8 mouse cellular contexts compared by ENCODE assay signal in genomic region chr2:130839084-130839483, GRCm38 (mm10).
DNase-seq lines count a peak whose midpoint lies in the region; ATAC-seq and TF ChIP-seq lines count a peak whose summit lies in the region.

No protein-coding gene starts in this region.

- H3K27ac ChIP-seq in thymus, adult 2 months (ENCODE audit: control insufficient read depth, insufficient read depth, low read length), result no peak overlapping the region
- H3K27ac ChIP-seq in forebrain, embryonic 16.5 days (ENCODE audit: low read length), result peak overlapping the region; percentile 98
- H3K27ac ChIP-seq in intestine, embryonic 14.5 days (ENCODE audit: low read depth), result peak overlapping the region; percentile 88
- peak overlapping the region; percentile 96 for H3K27ac ChIP-seq in neural tube, embryonic 12.5 days

- no peak for TF ChIP-seq POLR2A in thymus, adult 2 months (IDR thresholded peaks at IDR 0.05; ENCODE audit: control insufficient read depth, extremely low read depth, insufficient read depth, low read length, poor library complexity)

- H3K9ac ChIP-seq in forebrain, embryonic 16.5 days (replicated peaks; ENCODE audit: low read depth, low read length), result peak overlapping the region; percentile 94
- peak overlapping the region; percentile 80 for H3K9ac ChIP-seq in intestine, embryonic 14.5 days (ENCODE audit: low read length)
- H3K9ac ChIP-seq in neural tube, embryonic 12.5 days, result peak overlapping the region; percentile 91

- H3K9me3 ChIP-seq in forebrain, embryonic 16.5 days (ENCODE audit: control insufficient read depth, low read length), result no peaks in the 10 kb centered on the region
- H3K9me3 ChIP-seq in intestine, embryonic 14.5 days (ENCODE audit: control insufficient read depth, low read length), result no peaks in the 10 kb centered on the region
- H3K9me3 ChIP-seq in neural tube, embryonic 12.5 days, result no peaks in the 10 kb centered on the region

- H3K27me3 ChIP-seq in thymus, adult 2 months (ENCODE audit: control insufficient read depth, insufficient read depth, low read length), result no peaks in the 10 kb centered on the region
- no peaks in the 10 kb centered on the region for H3K27me3 ChIP-seq in forebrain, embryonic 16.5 days (replicated peaks; ENCODE audit: control insufficient read depth, insufficient read depth, low read length)
- no peaks in the 10 kb centered on the region for H3K27me3 ChIP-seq in intestine, embryonic 14.5 days (replicated peaks; ENCODE audit: control insufficient read depth, insufficient read depth, low read length)
- no peaks in the 10 kb centered on the region for H3K27me3 ChIP-seq in neural tube, embryonic 12.5 days (replicated peaks)

- no peaks in the 10 kb centered on the region for H3K36me3 ChIP-seq in thymus, adult 2 months (ENCODE audit: control insufficient read depth, insufficient read depth, low read length)
- no peaks in the 10 kb centered on the region for H3K36me3 ChIP-seq in forebrain, embryonic 16.5 days (ENCODE audit: control insufficient read depth, insufficient read depth)
- H3K36me3 ChIP-seq in intestine, embryonic 14.5 days (ENCODE audit: control insufficient read depth, insufficient read depth, low read length), result no peaks in the 10 kb centered on the region
- H3K36me3 ChIP-seq in neural tube, embryonic 12.5 days, result peaks cover 12% of the 10 kb centered on the region; the same call in 1 of the 2 replicates

- H3K4me3 ChIP-seq in thymus, adult 2 months (ENCODE audit: control insufficient read depth, insufficient read depth, low read length), result peak overlapping the region; percentile 97
- peak overlapping the region; percentile 58 for H3K4me3 ChIP-seq in forebrain, embryonic 16.5 days (replicated peaks; ENCODE audit: low read length)
- peak overlapping the region; percentile 97 for H3K4me3 ChIP-seq in intestine, embryonic 14.5 days (ENCODE audit: low read depth, low read length)
- peak overlapping the region; percentile 96 for H3K4me3 ChIP-seq in neural tube, embryonic 12.5 days

- H3K4me1 ChIP-seq in thymus, adult 2 months (replicated peaks; ENCODE audit: control insufficient read depth, insufficient read depth, low read length), result peaks cover 9% of the 10 kb centered on the region
- peaks cover 28% of the 10 kb centered on the region for H3K4me1 ChIP-seq in forebrain, embryonic 16.5 days (replicated peaks; ENCODE audit: control insufficient read depth, insufficient read depth, low read length)
- H3K4me1 ChIP-seq in intestine, embryonic 14.5 days (replicated peaks; ENCODE audit: control insufficient read depth, insufficient read depth, low read length), result peaks cover 19% of the 10 kb centered on the region
- peaks cover 4% of the 10 kb centered on the region for H3K4me1 ChIP-seq in neural tube, embryonic 12.5 days

- peak; percentile 13; the same call in 1 of the 2 replicates for ATAC-seq in forebrain, embryonic 16.5 days
- no peak for ATAC-seq in intestine, embryonic 14.5 days (replicated peaks; ENCODE audit: low FRiP score, low TSS enrichment, low read depth)
- ATAC-seq in neural tube, embryonic 12.5 days (ENCODE audit: low FRiP score, low read depth), result no peak

- H3K4me2 ChIP-seq in forebrain, embryonic 16.5 days (ENCODE audit: low read length), result peak overlapping the region; percentile 65
- H3K4me2 ChIP-seq in intestine, embryonic 14.5 days (ENCODE audit: low read length), result peak overlapping the region; percentile 84
- peak overlapping the region; percentile 81 for H3K4me2 ChIP-seq in neural tube, embryonic 12.5 days (replicated peaks)

- 4% methylated on average over 10 of the region's 10 CpGs for WGBS in thymus, adult 2 months
- 1% methylated on average over 10 of the region's 10 CpGs for WGBS in forebrain, embryonic 16.5 days
- 3% methylated on average over 10 of the region's 10 CpGs for WGBS in intestine, embryonic 14.5 days
- 2% methylated on average over 10 of the region's 10 CpGs for WGBS in neural tube, embryonic 12.5 days

- DNase-seq in thymus, adult 2 months, result no peak
- no peak for DNase-seq in thymus, postnatal 36 days
- DNase-seq in cerebellum, adult 11-12 months, result peak; percentile 33
- peak; percentile 71 for DNase-seq in intestine, embryonic 14.5 days (ENCODE audit: low spot score)
- DNase-seq in liver, result peak; percentile 38
- no peak for DNase-seq in gastrocnemius, postnatal 14 days

- no peak for TF ChIP-seq CTCF in thymus, adult 2 months (IDR thresholded peaks at IDR 0.05; ENCODE audit: borderline replicate concordance, control insufficient read depth, extremely low read depth, insufficient read depth, low read length, poor library complexity)

- intact Hi-C loops in gastrocnemius, postnatal 14 days (cut with DNase I; ENCODE audit: low total_unique reads), result no loop called here

Comparison
In these comparisons a context has a peak if more than half of its experiments do, and no peak if none do; other contexts are left out.
1. DNase-seq: peak in cerebellum, adult 11-12 months (single experiment), intestine, embryonic 14.5 days (single experiment) and liver (single experiment); none in thymus, adult 2 months (single experiment), thymus, postnatal 36 days (0 of 2) and gastrocnemius, postnatal 14 days (single experiment).
2. Peak in every context shown above with its lines, with median percentiles within 50 percentile points of each other: H3K4me3 ChIP-seq, H3K4me2 ChIP-seq and H3K9ac ChIP-seq.